Mouse (Mus musculus) kidney, embryonic 16.5 days (tissue): ENCODE data around the gene Kctd13. TPM values are rescaled to one million over a fixed set of nuclear protein-coding genes. Genes with fewer than 3 reads are reported as not detected.
A peak's percentile ranks its signal among the peaks of the same experiment; 100 is the strongest.

Experiments
- ATAC-seq: fragments of 200-750 bp; cut with Nextera tagmentation; 2 replicates; pipeline ENCODE4 v1.8.0; 2017; ENCODE audit warnings: moderate TSS enrichment; ENCODE audit not compliant: low FRiP score, low TSS enrichment
- H3K27ac ChIP-seq: fragments of 300-500 bp; sonication (generic); 2 replicates; pipeline ENCODE4 v1.5.1; 2014; ENCODE audit warnings: low read length
- H3K27me3 ChIP-seq: fragments of 300-500 bp; sonication (generic); 2 replicates; pipeline ENCODE4 v1.6.1; 2014; ENCODE audit warnings: low read length, control low read depth, mixed read lengths; ENCODE audit not compliant: insufficient read depth
- H3K36me3 ChIP-seq: fragments of 300-500 bp; sonication (generic); 2 replicates; pipeline ENCODE4 v1.6.1; 2014; ENCODE audit warnings: low read length, control low read depth, mixed read lengths; ENCODE audit not compliant: insufficient read depth
- H3K4me1 ChIP-seq: fragments of 300-500 bp; sonication (generic); 2 replicates; pipeline ENCODE4 v1.6.1; 2014; ENCODE audit warnings: low read length, control low read depth, mixed read lengths; ENCODE audit not compliant: insufficient read depth
- H3K4me2 ChIP-seq: fragments of 300-500 bp; sonication (generic); replicated peaks from 2 replicates; pipeline ENCODE4 v1.6.1; 2014; ENCODE audit warnings: low read depth, low read length
- H3K4me3 ChIP-seq: fragments of 300-500 bp; sonication (generic); 2 replicates; pipeline ENCODE4 v1.5.1; 2014; ENCODE audit warnings: mild to moderate bottlenecking, low read length
- H3K9ac ChIP-seq: fragments of 300-500 bp; sonication (generic); replicated peaks from 2 replicates; pipeline ENCODE4 v1.6.1; 2014; ENCODE audit warnings: low read length
- H3K9me3 ChIP-seq: fragments of 300-500 bp; sonication (generic); 2 replicates; pipeline ENCODE4 v1.6.1; 2016; ENCODE audit warnings: low read length, control low read depth
- WGBS: fragments of 180-500 bp; shearing (Covaris S2); extraction: QIAGEN DNeasy Blood & Tissue Kit; methylation state at CpG from one replicate; pipeline ENCODE4 v1.1.7; 2014; 5-methylcytosine and 5-hydroxymethylcytosine counted together
- polyA plus RNA-seq: library from polyadenylated mRNA; unstranded; fragments of >200 nt; fragmentation: Nextera tagmentation; extraction: Ambion mirVana; gene quantifications from 2 replicates; pipeline ENCODE4 v1.2.1, GENCODE M21; 2015

The Kctd13 gene
- polyA plus RNA-seq, 1 experiment from 2014 or later: 17.7 TPM

DNA sequence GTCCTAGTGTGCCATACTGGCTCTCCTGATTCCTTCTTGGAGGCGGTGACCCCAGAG is 47.0 kb downstream of the Kctd13 start, which contains the start of gene Cdipt:
Gene Cdipt (plus strand): TSS at position 22 of the 57 bp plus-strand sequence.
- H3K9ac ChIP-seq: peak within 1 kb of the TSS; percentile 98
- no peaks in the 10 kb centered on the region for H3K27me3 ChIP-seq
- no peaks in the 10 kb centered on the region for H3K9me3 ChIP-seq
- no peak for ATAC-seq
- H3K36me3 ChIP-seq: peaks cover 24% of the 10 kb centered on the region
- H3K4me2 ChIP-seq: peak within 1 kb of the TSS; percentile 82
- peaks cover 6% of the 10 kb centered on the region for H3K4me1 ChIP-seq
- peak within 1 kb of the TSS; percentile 98 for H3K27ac ChIP-seq
- 10% methylated on average over 1 of the region's 1 CpGs for WGBS
- peak within 1 kb of the TSS; percentile 99 for H3K4me3 ChIP-seq

DNA sequence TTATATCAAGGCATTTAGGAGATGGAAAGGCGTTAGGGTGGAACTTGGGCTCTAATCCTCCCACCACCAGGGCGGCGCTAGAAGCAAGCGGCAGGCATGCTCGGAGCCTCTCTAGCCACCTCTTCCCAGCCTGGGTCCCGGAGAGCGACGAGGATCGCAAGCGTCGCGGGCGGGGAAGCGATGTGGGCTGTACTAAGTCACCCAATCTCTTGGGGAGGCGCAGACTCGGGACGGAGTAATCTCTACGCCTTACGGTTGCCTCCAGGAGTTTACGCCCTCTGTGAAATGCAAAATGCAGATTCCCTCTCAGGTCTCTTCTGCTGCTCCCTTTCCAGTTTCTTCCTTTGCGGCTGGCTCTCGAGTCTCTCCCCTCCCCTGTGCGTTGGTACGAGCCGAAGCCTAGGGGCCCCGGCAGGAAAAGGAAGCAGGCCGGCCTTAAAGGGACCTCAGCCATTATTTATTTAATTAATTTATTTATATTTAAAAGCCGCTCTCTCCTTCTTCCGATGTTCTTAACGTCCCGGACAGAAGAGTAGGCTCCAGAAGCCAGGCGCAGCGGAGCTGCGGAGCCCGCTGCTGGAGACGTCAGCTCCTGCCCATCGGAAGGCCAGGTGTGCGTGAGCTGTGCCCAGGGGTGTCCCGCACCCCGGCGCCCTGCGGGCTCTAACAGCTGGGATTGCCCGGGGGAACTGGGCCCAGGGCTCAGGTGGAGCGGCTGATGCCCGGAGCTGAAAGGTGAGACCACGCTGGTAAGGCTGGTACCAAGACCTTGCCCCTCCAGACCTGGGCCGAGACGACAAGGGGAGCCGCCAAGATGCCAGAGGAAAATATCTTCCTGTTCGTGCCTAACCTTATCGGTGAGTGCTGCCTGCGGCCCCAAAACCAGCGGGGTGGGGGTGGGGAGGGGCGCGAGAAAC is 47.5 kb downstream of the Kctd13 start, which contains the start of gene Cdiptos:
Gene Cdiptos (minus strand): TSS at position 149 of the 917 bp plus-strand sequence.
- H3K4me2 ChIP-seq: peak within 1 kb of the TSS; percentile 82
- H3K4me3 ChIP-seq: peak within 1 kb of the TSS; percentile 99
- WGBS: under 1% methylated on average over 54 of the region's 55 CpGs
- peaks cover 26% of the 10 kb centered on the region for H3K36me3 ChIP-seq
- peak within 1 kb of the TSS; percentile 98 for H3K27ac ChIP-seq
- peak; percentile 97 for ATAC-seq
- no peaks in the 10 kb centered on the region for H3K9me3 ChIP-seq
- H3K4me1 ChIP-seq: peaks cover 6% of the 10 kb centered on the region
- no peaks in the 10 kb centered on the region for H3K27me3 ChIP-seq
- H3K9ac ChIP-seq: peak within 1 kb of the TSS; percentile 98

DNA sequence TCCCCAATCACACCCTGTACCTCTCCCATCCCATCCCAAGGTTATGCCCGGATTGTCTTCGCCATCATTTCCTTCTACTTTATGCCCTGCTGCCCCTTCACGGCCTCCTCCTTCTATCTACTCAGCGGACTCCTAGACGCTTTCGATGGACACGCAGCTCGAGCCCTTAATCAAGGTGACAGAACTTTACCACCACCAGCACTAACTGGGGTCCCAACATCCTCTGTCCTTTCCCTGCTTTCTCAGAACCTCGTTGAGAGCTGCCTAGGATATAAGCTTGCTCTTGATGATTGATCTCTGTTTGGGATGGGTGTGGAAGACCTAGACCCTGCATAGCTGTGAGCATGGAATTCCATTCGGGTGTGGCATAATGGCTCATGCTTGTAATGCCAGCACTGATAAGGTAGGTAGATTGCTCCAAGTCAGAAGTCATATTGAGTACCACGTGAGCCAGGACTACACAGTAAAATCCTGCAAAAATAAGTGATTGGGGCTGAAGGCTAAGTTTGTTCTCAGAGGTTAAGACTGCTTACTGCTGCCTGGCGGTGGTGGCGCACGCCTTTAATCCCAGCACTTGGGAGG is 48.3 kb downstream of the Kctd13 start:
- Histone ChIP-seq H3K4me1 (peaks cover 6% of the 10 kb centered on the region), H3K27ac (peak overlapping the region; percentile 98), H3K4me3 (peak overlapping the region; percentile 99), H3K36me3 (peaks cover 30% of the 10 kb centered on the region), H3K9ac (peak overlapping the region; percentile 98), H3K27me3 (no peaks in the 10 kb centered on the region), H3K9me3 (no peaks in the 10 kb centered on the region), H3K4me2 (peak overlapping the region; percentile 82)
- no peak for ATAC-seq
- 26% methylated on average over 14 of the region's 14 CpGs for WGBS

DNA sequence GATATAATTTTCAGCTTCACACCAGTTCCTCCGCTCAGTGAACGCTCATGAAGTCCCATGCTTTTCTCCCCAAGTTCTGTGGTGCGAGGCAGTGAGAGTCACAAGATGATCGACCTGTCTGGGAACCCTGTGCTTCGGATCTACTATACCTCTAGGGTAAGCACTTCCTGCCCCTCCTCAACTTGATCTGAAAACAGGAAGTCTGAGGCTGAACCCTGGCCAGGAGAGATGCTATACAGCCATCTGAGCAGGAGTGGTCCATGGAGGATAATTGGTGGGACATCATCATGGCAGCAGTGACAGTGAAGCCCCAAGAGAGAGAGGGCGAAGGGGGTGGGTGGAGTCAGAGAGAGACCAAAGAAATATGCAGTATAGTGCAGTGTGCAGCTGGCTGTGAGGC is 50.2 kb downstream of the Kctd13 start:
- no peak overlapping the region for H3K4me2 ChIP-seq
- peaks cover 6% of the 10 kb centered on the region for H3K4me1 ChIP-seq
- H3K9me3 ChIP-seq: no peaks in the 10 kb centered on the region
- no peak overlapping the region for H3K4me3 ChIP-seq
- H3K36me3 ChIP-seq: peaks cover 30% of the 10 kb centered on the region
- H3K9ac ChIP-seq: no peak overlapping the region
- 82% methylated on average over 6 of the region's 6 CpGs for WGBS
- ATAC-seq: no peak
- no peaks in the 10 kb centered on the region for H3K27me3 ChIP-seq
- H3K27ac ChIP-seq: no peak overlapping the region

DNA sequence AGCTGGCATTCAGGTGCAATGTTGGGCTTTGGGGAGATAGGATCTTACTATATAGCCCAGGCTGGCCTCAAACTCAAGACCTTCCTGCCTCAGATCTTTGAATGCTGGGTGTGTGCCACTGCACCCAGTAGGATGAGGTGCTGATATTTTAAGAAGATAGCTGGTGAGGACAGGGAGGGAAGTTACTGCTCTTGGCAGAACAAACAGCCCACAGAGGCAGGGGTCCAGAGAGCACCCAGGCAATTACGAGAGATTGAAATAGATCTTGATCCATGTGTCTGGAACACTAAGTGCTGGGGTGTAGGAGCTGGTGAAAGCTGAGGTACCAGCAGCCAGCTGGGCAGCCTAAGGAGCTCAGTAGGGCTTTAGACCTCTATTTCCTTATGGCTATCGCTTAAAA is 52.9 kb downstream of the Kctd13 start:
- peaks cover 30% of the 10 kb centered on the region for H3K36me3 ChIP-seq
- no peak overlapping the region for H3K4me3 ChIP-seq
- no peak overlapping the region for H3K4me2 ChIP-seq
- no peak overlapping the region for H3K9ac ChIP-seq
- peaks cover 3% of the 10 kb centered on the region; the same call in 1 of the 2 replicates for H3K4me1 ChIP-seq
- no peaks in the 10 kb centered on the region for H3K9me3 ChIP-seq
- no peaks in the 10 kb centered on the region for H3K27me3 ChIP-seq
- no peak overlapping the region for H3K27ac ChIP-seq
- no peak for ATAC-seq
- 83% methylated on average over 2 of the region's 2 CpGs for WGBS

DNA sequence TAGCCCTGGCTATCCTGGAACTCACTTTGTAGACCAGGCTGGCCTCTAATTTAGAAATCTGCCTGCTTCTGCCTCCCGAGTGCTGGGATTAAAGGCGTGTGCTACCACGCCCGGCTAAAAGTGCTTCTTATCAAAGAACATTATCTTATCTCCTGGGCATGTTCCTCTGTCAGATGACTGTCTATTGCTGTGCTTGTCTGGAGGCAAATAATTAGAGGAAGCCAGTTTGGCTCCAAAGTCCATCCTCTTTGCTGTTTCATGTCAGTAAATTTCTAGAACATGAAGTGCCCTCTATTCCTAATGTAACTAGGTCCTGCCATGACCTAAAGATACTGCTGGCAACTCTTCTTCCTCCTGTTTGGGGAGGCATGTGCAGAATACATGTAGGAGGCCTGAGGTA is 53.4 kb downstream of the Kctd13 start:
- Histone ChIP-seq H3K4me2 (no peak overlapping the region), H3K27ac (no peak overlapping the region), H3K36me3 (peaks cover 30% of the 10 kb centered on the region), H3K9ac (no peak overlapping the region), H3K9me3 (no peaks in the 10 kb centered on the region), H3K4me1 (peaks cover under 1% of the 10 kb centered on the region; the same call in 1 of the 2 replicates), H3K4me3 (no peak overlapping the region), H3K27me3 (no peaks in the 10 kb centered on the region)
- ATAC-seq: no peak
- 91% methylated on average over 4 of the region's 4 CpGs for WGBS

DNA sequence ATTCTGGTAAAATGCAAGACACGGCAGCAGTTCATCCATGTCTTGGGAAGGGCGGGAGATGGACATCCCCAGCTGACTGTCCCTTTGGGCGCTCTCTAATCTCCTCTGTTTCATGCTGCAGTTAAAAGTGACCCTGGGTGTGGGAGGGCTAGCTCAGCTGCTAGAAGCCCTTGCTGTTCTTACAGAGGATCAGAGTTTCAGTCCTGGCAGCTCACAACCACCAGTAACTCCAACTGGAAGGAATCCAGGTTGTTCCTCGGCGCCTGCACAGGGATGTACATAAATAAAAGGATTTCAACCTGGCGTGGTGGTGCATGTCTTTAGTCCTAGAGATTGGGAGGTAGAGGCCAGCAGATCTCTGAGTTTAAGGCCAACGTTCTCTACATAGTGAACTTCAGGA is 54.4 kb downstream of the Kctd13 start:
- Histone ChIP-seq H3K4me3 (no peak overlapping the region), H3K27me3 (no peaks in the 10 kb centered on the region), H3K9me3 (no peaks in the 10 kb centered on the region), H3K36me3 (peaks cover 27% of the 10 kb centered on the region), H3K9ac (no peak overlapping the region), H3K4me2 (no peak overlapping the region), H3K4me1 (no peaks in the 10 kb centered on the region), H3K27ac (no peak overlapping the region)
- 68% methylated on average over 7 of the region's 7 CpGs for WGBS
- ATAC-seq: no peak

DNA sequence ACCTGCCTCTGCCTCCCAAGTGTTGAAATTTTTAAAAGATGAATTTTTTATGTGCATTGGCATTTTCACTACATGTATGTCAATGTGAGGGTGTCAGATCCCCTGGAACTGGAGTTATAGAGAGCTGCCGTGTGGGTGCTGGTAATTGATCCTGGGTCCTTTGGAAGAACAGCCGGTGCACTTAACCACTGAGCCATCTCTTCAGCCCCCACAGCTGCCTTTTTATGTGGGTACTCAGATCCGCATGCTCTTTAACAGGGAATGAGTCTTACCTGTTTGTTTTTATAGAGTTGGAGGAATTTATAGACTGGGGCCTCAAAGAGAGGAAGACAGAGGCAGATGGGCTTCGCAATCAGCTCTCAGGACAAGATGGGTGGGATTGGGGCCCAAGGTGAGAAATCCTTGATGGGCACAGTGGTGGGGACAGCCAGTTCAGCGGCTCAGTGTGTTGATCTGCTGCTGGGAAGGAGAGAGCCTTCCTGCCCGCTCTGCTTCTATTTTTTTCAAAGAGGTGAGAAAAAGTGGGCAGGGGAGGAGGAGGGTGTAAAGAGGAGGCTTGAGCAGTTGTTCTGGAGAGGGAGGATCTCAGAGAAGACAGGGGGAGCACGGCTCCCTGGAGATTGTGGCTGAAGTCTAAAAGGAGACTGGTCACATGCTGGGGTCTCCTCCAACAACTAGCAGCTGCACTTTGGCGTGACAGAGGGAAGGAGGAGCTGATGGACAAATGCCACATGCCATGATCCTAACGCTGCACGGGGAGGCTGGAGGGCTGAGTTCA is 56.2 kb downstream of the Kctd13 start:
- Histone ChIP-seq H3K27me3 (no peaks in the 10 kb centered on the region), H3K9me3 (no peaks in the 10 kb centered on the region), H3K4me3 (no peak overlapping the region), H3K27ac (no peak overlapping the region), H3K4me2 (no peak overlapping the region), H3K9ac (no peak overlapping the region), H3K36me3 (peaks cover 10% of the 10 kb centered on the region; the same call in 1 of the 2 replicates), H3K4me1 (no peaks in the 10 kb centered on the region)
- no peak for ATAC-seq
- WGBS: 26% methylated on average over 10 of the region's 10 CpGs

DNA sequence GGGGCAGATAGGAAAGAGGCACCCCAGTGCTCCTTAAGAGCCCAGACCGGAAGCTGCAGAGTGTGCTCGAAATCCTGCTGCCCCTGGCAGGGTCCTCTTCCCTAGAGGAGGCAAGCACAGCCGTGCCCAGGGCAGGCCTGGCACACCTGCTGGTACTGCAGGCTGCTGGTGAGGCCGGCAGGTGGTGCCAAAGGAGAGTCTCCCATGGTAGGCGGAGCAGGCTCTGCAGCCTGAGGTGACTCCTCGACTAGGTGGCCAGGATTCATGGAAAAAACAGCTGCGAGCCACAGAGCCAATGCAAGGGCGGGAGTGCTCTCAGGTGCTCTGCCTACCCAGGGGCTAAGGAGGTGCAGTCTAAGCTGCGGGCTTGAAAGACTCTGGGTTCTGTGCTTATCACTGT is 57.6 kb downstream of the Kctd13 start:
- ATAC-seq: peak; percentile 62
- Histone ChIP-seq H3K9ac (no peak overlapping the region), H3K4me2 (no peak overlapping the region), H3K9me3 (no peaks in the 10 kb centered on the region), H3K4me3 (no peak overlapping the region), H3K27me3 (no peaks in the 10 kb centered on the region), H3K36me3 (peaks cover 2% of the 10 kb centered on the region; the same call in 1 of the 2 replicates), H3K27ac (no peak overlapping the region), H3K4me1 (no peaks in the 10 kb centered on the region)
- WGBS: 45% methylated on average over 9 of the region's 9 CpGs

DNA sequence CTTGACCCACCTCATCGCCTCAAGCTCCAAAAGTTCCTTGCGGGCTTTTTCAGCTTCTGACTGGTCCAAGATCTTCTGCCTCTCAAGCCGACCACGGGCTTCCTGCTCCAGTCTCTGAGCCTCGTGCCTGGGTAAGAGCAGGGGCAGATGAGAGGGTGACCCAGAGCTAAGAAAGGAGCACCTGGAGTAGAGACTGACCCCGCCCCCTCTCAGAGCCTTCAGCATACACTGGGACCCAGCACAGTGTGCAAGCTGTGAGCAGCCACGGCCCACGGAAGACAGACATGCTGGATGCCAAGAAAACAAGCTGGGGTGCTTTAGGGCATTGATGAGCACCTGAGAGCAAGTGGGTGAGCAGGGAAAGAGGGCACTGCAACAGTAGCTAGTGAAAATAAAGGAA is 60.1 kb downstream of the Kctd13 start:
- Histone ChIP-seq H3K9me3 (no peaks in the 10 kb centered on the region), H3K27me3 (no peaks in the 10 kb centered on the region), H3K4me2 (no peak overlapping the region), H3K36me3 (no peaks in the 10 kb centered on the region), H3K4me1 (no peaks in the 10 kb centered on the region), H3K4me3 (no peak overlapping the region), H3K9ac (no peak overlapping the region), H3K27ac (no peak overlapping the region)
- ATAC-seq: no peak
- 74% methylated on average over 8 of the region's 8 CpGs for WGBS
